Mouse (Mus musculus) heart, postnatal 0 days (tissue): ENCODE measurements around the gene Clpx.

Experiments used
- CTCF ChIP-seq: IDR thresholded peaks from 2 replicates; pipeline ENCODE4 v1.5.1; 2016; ENCODE audit warnings: antibody characterized with exemption, control low read depth, low read depth
- EP300 ChIP-seq: IDR thresholded peaks from 2 replicates; pipeline ENCODE4 v1.6.1; 2016; ENCODE audit warnings: antibody characterized with exemption, low read depth

- no peak for TF ChIP-seq CTCF
- no peak for TF ChIP-seq EP300
Measured at GRCm38 (mm10) chr9:65306672-65307071, 12.6 kb downstream of the Clpx start.
